Mouse (Mus musculus) olfactory bulb, adult 2 months (tissue): ENCODE data around the gene Sectm1a.

Experiments
- CTCF ChIP-seq: fragments of 200-500 bp; IDR thresholded peaks from 2 replicates; pipeline ENCODE4 v1.5.1; 2012; ENCODE audit warnings: low read depth, mild to moderate bottlenecking, low read length, moderate library complexity; ENCODE audit not compliant: insufficient read depth
- POLR2A ChIP-seq: fragments of 200-500 bp; IDR thresholded peaks from 2 replicates; pipeline ENCODE4 v1.6.1; 2012; ENCODE audit warnings: mild to moderate bottlenecking, low read depth, low read length, moderate library complexity; ENCODE audit not compliant: insufficient read depth

- TF ChIP-seq CTCF (no peak), POLR2A (no peak)
Observed at GRCm38 (mm10) chr11:121052387-121052786, 28.6 kb downstream of the Sectm1a start.
